Mouse (Mus musculus) testis, adult 2 months (tissue): Measurements from ENCODE around the gene Sun3.

Experiments used
- CTCF ChIP-seq: fragments of 200-500 bp; IDR thresholded peaks from 2 replicates; pipeline ENCODE4 v1.5.1; 2012; ENCODE audit warnings: low read depth, mild to moderate bottlenecking, inconsistent platforms, low read length, moderate library complexity; ENCODE audit not compliant: control insufficient read depth, insufficient read depth, insufficient replicate concordance
- POLR2A ChIP-seq: fragments of 200-500 bp; IDR thresholded peaks from 2 replicates; pipeline ENCODE4 v1.6.1; 2012; ENCODE audit warnings: low read depth, mild to moderate bottlenecking, inconsistent platforms, low read length, moderate library complexity; ENCODE audit not compliant: control insufficient read depth

GRCm38 (mm10) chr11:9024782-9025181 lies 24.0 kb downstream of the Sun3 start:
- TF ChIP-seq POLR2A: no peak
- no peak for TF ChIP-seq CTCF
